In genomic region chr8:115302484-115302883, GRCm38 (mm10) we compare ENCODE assay signal across 22 mouse cellular contexts.
DNase-seq lines count a peak whose midpoint lies in the region; ATAC-seq and TF ChIP-seq lines count a peak whose summit lies in the region.
"Had no signal": no experiment of that assay in that cellular context is flagged by ENCODE, and none has a peak within 500 bp of the region (broad histone marks: within the 10 kb centered on the region; RNA-seq: fewer than 3 reads in every experiment).

No protein-coding gene starts in this region.

- H3K4me3 ChIP-seq in hindbrain, postnatal 0 days (ENCODE audit: low read length) = no peak overlapping the region
- H3K4me3 ChIP-seq in hindbrain, embryonic 14.5 days (replicated peaks; ENCODE audit: low read length) = no peak overlapping the region
- no peak overlapping the region for H3K4me3 ChIP-seq in neural tube, embryonic 11.5 days (ENCODE audit: low read depth, low read length)
- no peak overlapping the region for H3K4me3 ChIP-seq in neural tube, embryonic 15.5 days (replicated peaks)
- H3K4me3 ChIP-seq: embryonic facial prominence, embryonic 12.5 days; erythroblast, embryonic 14.5 days; limb, embryonic 13.5 days; liver, embryonic 15.5 days had no signal

- no peak overlapping the region for H3K9ac ChIP-seq in hindbrain, postnatal 0 days (replicated peaks; ENCODE audit: low read length)
- no peak overlapping the region for H3K9ac ChIP-seq in hindbrain, embryonic 14.5 days
- H3K9ac ChIP-seq in neural tube, embryonic 11.5 days (ENCODE audit: low read length) = no peak overlapping the region
- no peak overlapping the region for H3K9ac ChIP-seq in neural tube, embryonic 15.5 days (replicated peaks)
- H3K9ac ChIP-seq: embryonic facial prominence, embryonic 12.5 days; limb, embryonic 13.5 days; liver, embryonic 15.5 days had no signal

- H3K36me3 ChIP-seq in hindbrain, postnatal 0 days (ENCODE audit: insufficient read depth, low read length) = no peaks in the 10 kb centered on the region
- H3K36me3 ChIP-seq in hindbrain, embryonic 14.5 days (replicated peaks; ENCODE audit: control insufficient read depth, insufficient read depth) = no peaks in the 10 kb centered on the region
- H3K36me3 ChIP-seq in neural tube, embryonic 11.5 days (ENCODE audit: control insufficient read depth, insufficient read depth, low read length) = no peaks in the 10 kb centered on the region
- no peaks in the 10 kb centered on the region for H3K36me3 ChIP-seq in neural tube, embryonic 15.5 days
- H3K36me3 ChIP-seq: embryonic facial prominence, embryonic 12.5 days; G1E; limb, embryonic 13.5 days; liver, embryonic 15.5 days had no signal

- H3K27ac ChIP-seq in hindbrain, postnatal 0 days = no peak overlapping the region
- no peak overlapping the region for H3K27ac ChIP-seq in hindbrain, embryonic 14.5 days
- no peak overlapping the region for H3K27ac ChIP-seq in neural tube, embryonic 11.5 days (ENCODE audit: low read depth, low read length)
- no peak overlapping the region for H3K27ac ChIP-seq in neural tube, embryonic 15.5 days (replicated peaks)
- H3K27ac ChIP-seq: embryonic facial prominence, embryonic 12.5 days; limb, embryonic 13.5 days; liver, embryonic 15.5 days; macrophage had no signal

- H3K4me2 ChIP-seq in hindbrain, postnatal 0 days (ENCODE audit: low read depth, low read length) = no peak overlapping the region
- H3K4me2 ChIP-seq in hindbrain, embryonic 14.5 days (replicated peaks) = no peak overlapping the region
- H3K4me2 ChIP-seq in neural tube, embryonic 11.5 days (ENCODE audit: low read depth) = no peak overlapping the region
- no peak overlapping the region for H3K4me2 ChIP-seq in neural tube, embryonic 15.5 days
- H3K4me2 ChIP-seq: embryonic facial prominence, embryonic 12.5 days; limb, embryonic 13.5 days; liver, embryonic 15.5 days had no signal

- no peak for ATAC-seq in hindbrain, postnatal 0 days
- no peak for ATAC-seq in hindbrain, embryonic 14.5 days (ENCODE audit: low FRiP score)
- no peak for ATAC-seq in neural tube, embryonic 11.5 days (ENCODE audit: insufficient read depth, low FRiP score, low TSS enrichment)
- no peak for ATAC-seq in neural tube, embryonic 15.5 days (ENCODE audit: low FRiP score)
- ATAC-seq: activated CD4-positive, CD25-positive, alpha-beta regulatory T cell, adult 4 months had no signal

- TF ChIP-seq CTCF in hindbrain, postnatal 0 days (IDR thresholded peaks at IDR 0.05; ENCODE audit: low read depth) = no peak

- H3K27me3 ChIP-seq in hindbrain, postnatal 0 days (ENCODE audit: insufficient read depth, low read length) = no peaks in the 10 kb centered on the region
- H3K27me3 ChIP-seq in hindbrain, embryonic 14.5 days (ENCODE audit: control insufficient read depth, insufficient read depth, low read length) = no peaks in the 10 kb centered on the region
- H3K27me3 ChIP-seq in neural tube, embryonic 11.5 days (ENCODE audit: control insufficient read depth, insufficient read depth, low read length) = no peaks in the 10 kb centered on the region
- H3K27me3 ChIP-seq in neural tube, embryonic 15.5 days (replicated peaks) = 0 out of 2 replicates have a peak, but pooled peaks cover 2% of the 10 kb centered on the region
- H3K27me3 ChIP-seq: embryonic facial prominence, embryonic 12.5 days; liver, embryonic 15.5 days had no signal

- no peaks in the 10 kb centered on the region; the same call in 1 of the 2 replicates for H3K4me1 ChIP-seq in hindbrain, postnatal 0 days (ENCODE audit: insufficient read depth, low read length)
- H3K4me1 ChIP-seq in hindbrain, embryonic 14.5 days (replicated peaks; ENCODE audit: control insufficient read depth, insufficient read depth, low read length) = peaks cover 5% of the 10 kb centered on the region; the same call in 1 of the 2 replicates
- H3K4me1 ChIP-seq in neural tube, embryonic 11.5 days (ENCODE audit: control insufficient read depth, insufficient read depth, low read length) = no peaks in the 10 kb centered on the region
- H3K4me1 ChIP-seq in neural tube, embryonic 15.5 days = 0 out of 2 replicates have a peak, but pooled peaks cover 6% of the 10 kb centered on the region
- H3K4me1 ChIP-seq: embryonic facial prominence, embryonic 12.5 days; liver, embryonic 15.5 days had no signal

- no peaks in the 10 kb centered on the region for H3K9me3 ChIP-seq in hindbrain, postnatal 0 days (ENCODE audit: low read length)
- H3K9me3 ChIP-seq in hindbrain, embryonic 14.5 days (ENCODE audit: control insufficient read depth, low read length) = no peaks in the 10 kb centered on the region
- H3K9me3 ChIP-seq in neural tube, embryonic 11.5 days (ENCODE audit: control insufficient read depth, low read length) = no peaks in the 10 kb centered on the region
- H3K9me3 ChIP-seq in neural tube, embryonic 15.5 days (replicated peaks) = no peaks in the 10 kb centered on the region
- H3K9me3 ChIP-seq: embryonic facial prominence, embryonic 12.5 days; limb, embryonic 13.5 days; liver, embryonic 15.5 days had no signal

- DNase-seq in cerebellum, postnatal 14 days = peak; percentile 15 to 32
- DNase-seq in cerebellum, adult 18-20 months = no peak
- peak; percentile 43 for DNase-seq in hindbrain, postnatal 0 days (ENCODE audit: low spot score)
- no peak for DNase-seq in hindbrain, embryonic 14.5 days (ENCODE audit: low spot score)
- peak; percentile 16 for DNase-seq in neural tube, embryonic 11.5 days (ENCODE audit: low spot score)
- DNase-seq in adipocyte (ENCODE audit: low spot score) = no peak
- DNase-seq: adrenal gland, postnatal 25 days; cerebellum, adult 9-10 months; gastrocnemius, postnatal 10 days; heart, adult 18-20 months; heart, postnatal 36 days; kidney, adult 2 months; kidney, postnatal 10 days; thymus, postnatal 14 days had no signal

- 30% methylated on average over 7 of the region's 7 CpGs for WGBS in hindbrain, postnatal 0 days
- 26% methylated on average over 7 of the region's 7 CpGs for WGBS in hindbrain, embryonic 14.5 days
- 56% methylated on average over 7 of the region's 7 CpGs for WGBS in neural tube, embryonic 11.5 days
- WGBS in neural tube, embryonic 15.5 days = 29% methylated on average over 7 of the region's 7 CpGs

Comparison
In these comparisons a context has a peak if more than half of its experiments do, and no peak if none do; other contexts are left out.
1. DNase-seq: peak in cerebellum, postnatal 14 days (2 of 2), hindbrain, postnatal 0 days (single experiment) and neural tube, embryonic 11.5 days (single experiment); none in cerebellum, adult 18-20 months (0 of 2), hindbrain, embryonic 14.5 days (single experiment) and adipocyte (single experiment).